Mouse (Mus musculus): ENCODE measurements around the gene Sall4. TPM values are rescaled to one million over a fixed set of nuclear protein-coding genes. Genes with fewer than 3 reads are reported as not detected.

Sall4 gene
- not detected for polyA plus RNA-seq (2017; shearing (Covaris generic))

GRCm38 (mm10) chr2:168767582-168767981, at the start of gene Sall4:
TSS of gene Sall4 (minus strand) at chr2:168767943.

DNA sequence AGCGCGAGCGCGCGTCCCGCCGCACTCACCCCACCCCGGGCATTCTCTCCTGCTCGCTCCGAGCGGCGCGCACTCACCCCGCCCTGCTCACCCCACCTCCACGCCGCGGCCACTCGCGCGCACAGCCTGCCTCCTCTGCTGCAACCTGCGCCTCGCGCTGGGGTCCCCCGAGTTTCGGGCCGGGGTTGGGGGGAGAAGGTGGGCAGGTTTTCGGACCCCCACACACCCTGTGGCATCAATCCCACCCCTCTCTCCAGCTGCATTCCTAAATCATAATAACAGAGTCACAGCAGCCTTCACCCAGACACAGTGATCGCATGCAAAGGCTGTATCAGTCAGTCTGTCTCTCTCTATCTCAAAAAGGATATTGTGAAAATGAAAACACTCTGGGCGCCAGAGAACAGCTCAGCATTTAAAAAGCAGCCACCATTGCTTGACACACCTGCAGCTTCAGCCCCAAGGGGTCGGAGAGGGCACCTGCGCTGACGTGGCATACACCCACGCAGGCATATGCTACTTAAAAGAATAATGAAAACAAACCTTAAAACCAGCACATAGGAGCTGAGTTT, 25.6 kb downstream of the Sall4 start, which contains the start of gene Atp9a:
TSS of gene Atp9a (minus strand) at position 351 of the 569 bp plus-strand sequence.

Other genes with a start within 250 kb of the Sall4 start
- 68.0 TPM for gene Nfatc2, start 166.3 kb downstream of the Sall4 start, polyA plus RNA-seq (2017; shearing (Covaris generic))
- 28.3 TPM for gene Atp9a, start 25.5 kb downstream of the Sall4 start, polyA plus RNA-seq (2017; shearing (Covaris generic))
- gene Zfp64, start 187.6 kb upstream of the Sall4 start, polyA plus RNA-seq (2017; shearing (Covaris generic)), result 45.0 TPM